Mouse (Mus musculus): ENCODE data around the gene 4930503B20Rik. TPM values are rescaled to one million over a fixed set of nuclear protein-coding genes. Genes with fewer than 3 reads are reported as not detected.

Gene 4930503B20Rik
- total RNA-seq (2022) = not detected

- DNase-seq (ENCODE audit: low spot score in 2 of 2) = no peak
Measured at GRCm38 (mm10) chr3:146651217-146651616, at the start of gene 4930503B20Rik. Gene 4930503B20Rik (minus strand): TSS chr3:146651317.

GRCm38 (mm10) chr3:146700051-146700450, 48.9 kb upstream of the 4930503B20Rik start:
- no peak for DNase-seq (ENCODE audit: low spot score in 2 of 2)

DNA sequence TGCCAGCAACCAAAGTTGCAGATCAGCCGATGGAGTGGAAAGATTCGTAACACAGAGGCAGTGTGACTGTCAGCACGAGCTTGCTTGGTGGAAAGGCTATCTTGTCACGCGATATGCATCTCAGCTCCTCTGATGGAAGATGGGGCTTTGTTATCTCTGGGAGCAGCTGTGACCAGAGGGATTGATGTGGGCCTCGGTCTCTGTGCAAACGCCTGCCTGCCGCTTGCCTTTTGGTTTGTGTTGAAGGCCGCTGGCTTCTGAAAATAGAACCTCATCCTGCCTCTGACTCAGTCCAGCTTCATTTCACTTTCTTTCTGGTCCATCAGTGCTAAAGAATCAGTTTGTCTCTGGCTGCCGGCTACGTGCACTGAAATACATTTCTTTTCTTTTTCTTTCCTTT, 47.9 kb upstream of the 4930503B20Rik start:
- DNase-seq (ENCODE audit: low spot score in 2 of 2) = no peak

DNA sequence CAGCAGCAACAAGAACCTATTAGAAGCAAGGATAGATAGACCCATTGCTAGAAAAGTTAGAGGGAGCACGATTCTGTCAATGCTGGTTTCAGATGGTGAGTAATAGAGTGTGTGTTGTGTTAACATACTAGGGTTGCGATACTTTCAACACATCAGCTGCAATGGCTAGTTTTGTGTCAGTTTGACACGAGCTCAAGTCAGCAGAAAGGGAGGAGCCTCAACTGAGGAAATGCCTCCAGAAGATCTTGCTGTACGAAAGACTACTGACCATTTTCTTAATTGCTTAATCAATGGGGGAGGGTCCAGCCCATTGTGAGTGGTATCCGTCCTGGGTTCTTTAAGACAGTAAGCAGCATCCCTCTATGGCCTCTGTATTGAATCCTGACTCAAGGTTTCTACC, 41.4 kb upstream of the 4930503B20Rik start:
- DNase-seq (ENCODE audit: low spot score in 2 of 2) = no peak

GRCm38 (mm10) chr3:146687121-146687725, 36.1 kb upstream of the 4930503B20Rik start:
- DNase-seq (ENCODE audit: low spot score in 2 of 2) = no peak

DNA sequence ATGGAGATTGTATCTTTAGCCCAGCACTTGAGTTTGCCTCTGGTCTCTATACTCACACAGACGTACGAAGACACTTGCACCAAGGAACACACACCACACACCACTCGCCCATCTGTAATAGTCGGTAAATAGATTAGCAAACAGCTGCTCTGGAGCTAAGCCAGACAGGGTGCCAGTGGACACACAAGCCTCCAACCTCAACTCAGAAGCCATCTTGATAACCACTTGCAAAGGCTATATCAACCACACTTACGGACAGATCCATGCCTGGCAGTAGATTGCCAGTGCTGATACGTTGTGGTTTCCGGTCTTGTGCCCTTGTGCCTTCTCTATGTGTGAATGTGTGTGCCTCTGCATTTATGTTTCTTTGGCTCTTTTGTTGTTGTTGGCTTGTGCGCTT, 35.3 kb upstream of the 4930503B20Rik start:
- DNase-seq (ENCODE audit: low spot score in 2 of 2) = no peak

DNA sequence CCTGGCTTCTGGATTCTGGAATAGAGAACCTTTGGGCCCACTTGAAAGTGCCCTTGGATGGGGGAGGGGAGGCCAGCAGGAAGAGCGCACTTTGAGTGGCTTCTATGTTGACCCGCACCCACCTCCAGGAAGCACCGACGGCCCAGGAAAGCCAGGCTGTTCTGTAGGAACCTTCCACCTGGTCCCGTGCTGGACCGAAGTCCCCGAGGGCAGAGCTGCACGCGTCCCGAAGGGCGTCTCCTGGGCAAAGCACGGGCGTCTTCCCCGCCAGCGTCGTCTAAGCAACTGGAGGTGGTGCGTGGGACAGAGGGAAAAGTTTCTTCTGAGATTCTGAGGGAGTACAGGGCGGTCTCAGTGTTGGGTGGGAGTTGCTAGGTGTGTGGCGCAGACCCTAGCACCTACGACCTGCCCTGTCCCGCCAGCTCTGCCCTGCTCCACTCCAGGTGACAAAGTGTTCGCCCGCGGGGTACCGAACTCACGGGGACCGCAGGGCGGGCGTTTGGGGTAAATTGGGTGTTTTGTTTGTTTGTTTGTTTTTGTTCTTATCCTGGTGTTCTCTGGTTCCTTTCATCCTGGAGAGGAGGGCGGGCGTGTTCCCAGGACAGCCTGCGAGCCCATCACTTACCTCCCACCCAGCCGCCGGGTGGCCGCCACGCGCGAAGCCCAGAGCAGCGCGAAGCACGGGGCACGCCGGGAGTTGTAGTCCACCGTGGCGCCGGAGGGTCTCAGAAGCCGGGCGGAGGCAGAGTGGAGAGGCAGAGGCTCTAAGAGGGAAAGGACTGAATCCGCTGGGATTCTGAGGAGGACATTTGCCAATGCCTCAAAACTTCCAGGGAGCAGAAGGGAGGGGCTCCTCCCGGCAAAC, 33.9 kb upstream of the 4930503B20Rik start, which contains the start of gene Samd13:
Gene Samd13, minus strand, starts transcription at position 782 of the 865 bp plus-strand sequence.
- no peak for DNase-seq (ENCODE audit: low spot score in 2 of 2)

DNA sequence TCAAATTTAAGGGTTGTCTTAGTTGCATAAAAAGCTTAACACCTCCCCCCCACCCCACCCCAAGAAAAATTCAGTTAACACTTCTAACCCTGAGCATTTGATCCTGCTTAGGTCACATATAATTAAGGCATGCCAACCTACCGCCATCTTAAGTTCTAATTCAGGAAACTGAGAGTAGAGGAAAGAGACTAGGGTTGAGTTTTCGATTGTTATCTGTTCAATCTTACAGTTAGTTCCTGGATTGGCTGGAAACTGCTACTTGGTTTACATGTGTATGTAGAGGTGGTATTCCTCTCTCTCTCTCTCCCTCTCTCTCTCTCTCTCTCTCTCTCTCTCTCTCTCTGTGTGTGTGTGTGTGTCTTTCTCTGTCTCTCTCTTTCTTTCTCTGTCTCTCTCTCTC, 32.0 kb upstream of the 4930503B20Rik start:
- DNase-seq (ENCODE audit: low spot score in 2 of 2) = no peak

- DNase-seq (ENCODE audit: low spot score in 2 of 2) = peak; percentile 30 to 46
Measured at GRCm38 (mm10) chr3:146682140-146682651, 31.1 kb upstream of the 4930503B20Rik start.

DNA sequence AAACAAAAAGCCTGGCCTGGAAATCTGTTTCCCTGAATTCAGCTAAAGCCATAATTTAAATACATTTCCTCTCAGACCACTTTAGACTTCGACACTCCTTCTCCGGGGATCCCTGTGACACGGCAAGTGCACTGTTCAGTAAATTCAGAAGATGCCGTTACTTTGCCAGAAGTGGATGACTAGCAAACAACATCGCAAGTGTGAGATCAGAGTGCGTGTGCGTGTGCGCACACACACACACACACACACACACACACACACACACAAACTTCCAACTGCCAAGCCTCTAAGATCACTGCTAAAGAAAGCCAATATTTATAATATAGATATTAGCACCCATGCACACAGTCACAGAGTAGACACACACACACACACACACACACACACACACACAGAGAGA, 30.6 kb upstream of the 4930503B20Rik start:
- DNase-seq (ENCODE audit: low spot score in 2 of 2) = no peak

- DNase-seq (ENCODE audit: low spot score in 2 of 2) = no peak
Measured at GRCm38 (mm10) chr3:146680625-146681024, 29.5 kb upstream of the 4930503B20Rik start.

GRCm38 (mm10) chr3:146679646-146680045, 28.5 kb upstream of the 4930503B20Rik start:
- no peak for DNase-seq (ENCODE audit: low spot score in 2 of 2)

GRCm38 (mm10) chr3:146676193-146676592, 25.1 kb upstream of the 4930503B20Rik start:
- no peak for DNase-seq (ENCODE audit: low spot score in 2 of 2)

DNA sequence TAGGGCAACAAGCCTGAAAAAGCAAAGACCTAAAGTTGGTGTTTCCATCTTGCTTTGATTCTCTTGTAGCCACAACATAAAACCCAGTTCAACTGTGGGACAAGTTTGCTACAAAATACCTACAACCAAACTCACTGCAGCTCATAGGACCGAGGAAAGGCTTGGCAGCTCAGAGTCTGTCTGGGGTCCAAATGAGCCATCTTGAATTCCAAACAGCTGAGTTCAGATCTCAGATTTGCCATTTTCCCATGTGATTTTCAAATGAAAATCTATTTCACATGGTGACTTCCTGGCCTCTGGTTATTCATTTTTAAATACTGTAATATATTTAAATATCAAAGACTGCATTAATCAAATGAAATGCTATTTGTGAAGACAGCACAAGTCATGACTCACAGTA, 24.0 kb upstream of the 4930503B20Rik start:
- DNase-seq (ENCODE audit: low spot score in 2 of 2) = no peak

DNA sequence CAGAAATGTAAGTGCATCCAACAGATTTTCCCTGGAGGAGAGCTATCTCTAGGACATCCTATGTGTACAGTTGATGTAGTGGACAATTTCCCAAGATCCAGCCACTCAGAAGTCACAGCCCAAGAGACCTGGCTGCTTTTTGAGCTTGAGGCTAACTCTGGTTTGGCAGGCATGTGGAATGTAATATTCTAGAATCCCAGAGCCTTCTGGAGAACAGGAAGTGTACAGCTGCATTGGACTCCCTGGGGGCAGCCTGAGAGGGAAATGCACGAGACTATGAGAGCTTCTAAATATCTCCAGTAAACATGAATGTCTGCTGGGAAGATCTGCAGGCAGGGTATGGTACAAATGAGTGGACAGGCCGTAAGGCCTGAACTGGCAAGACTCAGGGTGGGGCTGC, 20.0 kb upstream of the 4930503B20Rik start:
- no peak for DNase-seq (ENCODE audit: low spot score in 2 of 2)

- DNase-seq (ENCODE audit: low spot score in 2 of 2) = no peak
Measured at GRCm38 (mm10) chr3:146661907-146662306, 10.8 kb upstream of the 4930503B20Rik start.

- no peak for DNase-seq (ENCODE audit: low spot score in 2 of 2)
Measured at GRCm38 (mm10) chr3:146661001-146661400, 9.9 kb upstream of the 4930503B20Rik start.

DNA sequence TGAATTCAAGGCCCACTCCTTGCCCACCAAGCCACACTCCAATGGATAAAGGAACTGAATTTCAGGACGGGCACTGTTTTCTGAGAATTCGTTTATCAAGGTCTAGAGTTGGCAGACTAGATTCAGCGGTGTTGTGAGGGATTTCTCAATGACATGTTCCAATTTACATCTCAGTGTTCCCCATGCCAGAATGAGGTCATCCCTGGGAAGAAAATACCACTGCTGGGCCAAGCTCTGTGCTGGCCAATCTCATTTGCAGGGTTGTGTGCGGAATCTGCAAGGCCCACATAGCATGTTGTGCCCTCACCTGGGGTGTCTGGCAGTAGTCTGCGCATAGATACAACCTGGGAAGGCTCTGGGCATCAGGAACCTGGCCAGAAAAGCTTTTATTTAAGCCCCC, 8.2 kb upstream of the 4930503B20Rik start:
- DNase-seq (ENCODE audit: low spot score in 2 of 2) = no peak

GRCm38 (mm10) chr3:146658061-146658639, 7.0 kb upstream of the 4930503B20Rik start:
- DNase-seq (ENCODE audit: low spot score in 2 of 2) = no peak

DNA sequence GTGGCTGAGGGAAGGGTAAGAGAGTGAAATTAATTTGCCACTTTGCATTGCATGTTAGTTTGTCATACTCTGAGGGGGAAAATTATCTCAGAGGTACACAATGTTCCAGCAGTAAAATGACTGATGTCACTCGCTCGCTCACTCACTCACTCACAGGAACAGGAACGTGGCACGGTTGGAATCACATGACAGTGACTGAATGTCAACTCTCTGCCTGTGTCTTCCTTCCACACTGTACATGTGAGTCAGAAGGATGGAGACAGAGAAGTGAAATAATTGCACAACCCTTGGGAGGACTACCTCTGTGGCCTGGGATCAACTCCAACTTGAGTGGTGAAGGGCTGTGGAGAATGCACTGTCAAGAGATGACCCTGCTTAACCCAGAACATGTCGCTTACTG, 6.3 kb upstream of the 4930503B20Rik start:
- no peak for DNase-seq (ENCODE audit: low spot score in 2 of 2)

GRCm38 (mm10) chr3:146655111-146655577, 4.0 kb upstream of the 4930503B20Rik start:
- no peak for DNase-seq (ENCODE audit: low spot score in 2 of 2)

GRCm38 (mm10) chr3:146653692-146654091, 2.6 kb upstream of the 4930503B20Rik start:
- no peak for DNase-seq (ENCODE audit: low spot score in 2 of 2)
